Mouse (Mus musculus): ENCODE measurements around the gene Ptprg. TPM values are rescaled to one million over a fixed set of nuclear protein-coding genes. Genes with fewer than 3 reads are reported as not detected.

Ptprg gene
- polyA plus RNA-seq, 1 experiment, result 22.0 TPM

DNA sequence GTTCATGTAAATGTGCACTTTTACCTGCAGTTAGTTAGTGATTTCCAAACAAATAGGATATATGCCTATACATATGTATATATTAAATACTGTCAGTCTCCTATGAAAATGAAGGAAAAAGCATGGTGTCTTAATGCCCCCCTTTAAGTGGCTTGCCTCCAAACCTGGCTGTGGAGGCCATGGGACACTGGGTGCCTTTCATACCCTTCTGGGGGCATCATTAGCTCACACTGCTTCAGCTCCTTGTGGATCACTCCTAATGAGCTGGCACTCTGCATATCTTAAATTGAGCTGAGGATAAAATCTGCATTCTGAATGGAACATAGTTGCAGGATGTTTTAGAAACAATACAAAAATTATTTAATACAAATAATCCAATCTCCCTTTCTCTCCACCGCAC lies 136.7 kb downstream of the Ptprg start:
- H3K4me3 ChIP-seq (replicated peaks; ENCODE audit: insufficient read depth, low read depth, low read length), result no peak overlapping the region
- no peak for DNase-seq
- no peaks in the 10 kb centered on the region for H3K27me3 ChIP-seq (ENCODE audit: control insufficient read depth, insufficient read depth, low read length)
- no peak for TF ChIP-seq POLR2A (IDR thresholded peaks at IDR 0.05; ENCODE audit: borderline replicate concordance, insufficient read depth, low read length)
- no peak for TF ChIP-seq CTCF (IDR thresholded peaks at IDR 0.05; ENCODE audit: borderline replicate concordance, insufficient read depth, low read depth, low read length)
- 90% methylated on average over 1 of the region's 1 CpGs for WGBS
- H3K4me1 ChIP-seq (ENCODE audit: control insufficient read depth, insufficient read depth, low read length), result peaks cover 4% of the 10 kb centered on the region
- H3K27ac ChIP-seq (ENCODE audit: insufficient read depth, low read length), result no peak overlapping the region

DNA sequence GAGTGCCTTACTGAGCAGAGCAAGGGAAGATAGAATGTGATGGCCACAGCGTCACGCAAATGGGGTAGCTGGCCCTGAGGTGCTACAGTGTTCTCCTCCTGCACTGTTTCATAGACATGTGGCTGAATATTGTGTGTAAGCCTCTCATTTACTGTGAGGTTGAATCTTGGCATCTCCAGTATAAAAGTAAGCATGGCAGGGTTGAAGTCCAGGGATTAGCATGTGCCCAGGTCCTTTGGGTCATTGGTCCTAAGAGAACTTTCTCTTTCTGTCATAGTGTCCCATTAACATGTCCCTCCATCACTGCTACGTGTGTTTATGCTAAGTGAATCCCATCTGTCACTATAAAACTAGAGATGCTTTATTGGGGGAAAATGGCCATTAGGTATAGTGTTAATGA lies 138.2 kb downstream of the Ptprg start:
- Histone ChIP-seq H3K4me3 (replicated peaks; ENCODE audit: insufficient read depth, low read depth, low read length) (no peak overlapping the region), H3K4me1 (ENCODE audit: control insufficient read depth, insufficient read depth, low read length) (peaks cover 4% of the 10 kb centered on the region), H3K27ac (ENCODE audit: insufficient read depth, low read length) (no peak overlapping the region), H3K27me3 (ENCODE audit: control insufficient read depth, insufficient read depth, low read length) (no peaks in the 10 kb centered on the region)
- DNase-seq, result no peak
- no peak for TF ChIP-seq POLR2A (IDR thresholded peaks at IDR 0.05; ENCODE audit: borderline replicate concordance, insufficient read depth, low read length)
- TF ChIP-seq CTCF (IDR thresholded peaks at IDR 0.05; ENCODE audit: borderline replicate concordance, insufficient read depth, low read depth, low read length), result no peak
- 82% methylated on average over 3 of the region's 3 CpGs for WGBS

DNA sequence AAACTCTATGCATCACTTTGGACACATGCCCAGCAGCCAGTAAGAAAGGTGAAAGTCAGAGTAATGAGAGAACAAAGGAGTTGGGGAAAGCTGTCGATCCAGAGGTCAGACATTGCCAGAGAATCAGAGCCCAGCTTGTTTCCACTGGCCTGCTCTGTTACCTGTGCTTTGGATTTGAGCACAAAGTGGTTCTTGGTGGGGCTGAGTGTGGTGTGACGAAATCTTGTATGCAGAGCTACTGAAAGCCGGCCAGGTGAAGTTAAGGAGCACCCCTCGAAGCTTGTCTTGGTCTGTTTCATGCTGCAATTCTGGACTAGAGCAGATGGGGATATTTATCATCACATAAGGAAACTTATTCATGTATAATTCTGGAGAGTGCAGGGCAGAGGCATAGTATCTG lies 145.5 kb downstream of the Ptprg start:
- no peak overlapping the region for H3K4me3 ChIP-seq (replicated peaks; ENCODE audit: insufficient read depth, low read depth, low read length)
- DNase-seq, result no peak
- WGBS, result 76% methylated on average over 4 of the region's 4 CpGs
- H3K4me1 ChIP-seq (ENCODE audit: control insufficient read depth, insufficient read depth, low read length), result no peaks in the 10 kb centered on the region; the same call in 1 of the 2 replicates
- H3K27me3 ChIP-seq (ENCODE audit: control insufficient read depth, insufficient read depth, low read length), result no peaks in the 10 kb centered on the region
- TF ChIP-seq CTCF (IDR thresholded peaks at IDR 0.05; ENCODE audit: borderline replicate concordance, insufficient read depth, low read depth, low read length) (no peak), POLR2A (IDR thresholded peaks at IDR 0.05; ENCODE audit: borderline replicate concordance, insufficient read depth, low read length) (no peak)
- no peak overlapping the region for H3K27ac ChIP-seq (ENCODE audit: insufficient read depth, low read length)

DNA sequence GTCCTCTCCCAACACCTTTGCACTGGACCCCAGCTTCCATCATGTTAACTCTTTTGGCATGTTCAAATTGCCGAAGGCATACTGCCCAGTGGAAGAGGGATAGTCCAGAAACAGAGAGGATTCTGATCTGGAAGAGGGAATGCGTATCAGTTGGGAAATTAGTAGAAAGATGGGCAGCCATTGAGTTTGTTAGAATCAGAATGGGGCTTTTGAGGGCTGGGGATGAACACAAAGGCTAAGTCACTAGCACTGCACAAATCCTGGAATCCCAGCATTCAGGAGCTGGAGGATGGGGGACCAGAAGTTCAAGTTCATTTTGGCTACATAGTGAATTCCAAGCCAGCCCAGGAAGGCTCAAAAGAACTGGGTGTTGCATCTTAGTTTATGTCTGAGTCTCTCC lies 146.3 kb downstream of the Ptprg start:
- WGBS, result 69% methylated on average over 2 of the region's 2 CpGs
- Histone ChIP-seq H3K27ac (ENCODE audit: insufficient read depth, low read length) (no peak overlapping the region), H3K4me3 (replicated peaks; ENCODE audit: insufficient read depth, low read depth, low read length) (no peak overlapping the region), H3K4me1 (ENCODE audit: control insufficient read depth, insufficient read depth, low read length) (peaks cover under 1% of the 10 kb centered on the region; the same call in 1 of the 2 replicates), H3K27me3 (ENCODE audit: control insufficient read depth, insufficient read depth, low read length) (no peaks in the 10 kb centered on the region)
- TF ChIP-seq CTCF (IDR thresholded peaks at IDR 0.05; ENCODE audit: borderline replicate concordance, insufficient read depth, low read depth, low read length), result no peak
- no peak for TF ChIP-seq POLR2A (IDR thresholded peaks at IDR 0.05; ENCODE audit: borderline replicate concordance, insufficient read depth, low read length)
- DNase-seq, result no peak

DNA sequence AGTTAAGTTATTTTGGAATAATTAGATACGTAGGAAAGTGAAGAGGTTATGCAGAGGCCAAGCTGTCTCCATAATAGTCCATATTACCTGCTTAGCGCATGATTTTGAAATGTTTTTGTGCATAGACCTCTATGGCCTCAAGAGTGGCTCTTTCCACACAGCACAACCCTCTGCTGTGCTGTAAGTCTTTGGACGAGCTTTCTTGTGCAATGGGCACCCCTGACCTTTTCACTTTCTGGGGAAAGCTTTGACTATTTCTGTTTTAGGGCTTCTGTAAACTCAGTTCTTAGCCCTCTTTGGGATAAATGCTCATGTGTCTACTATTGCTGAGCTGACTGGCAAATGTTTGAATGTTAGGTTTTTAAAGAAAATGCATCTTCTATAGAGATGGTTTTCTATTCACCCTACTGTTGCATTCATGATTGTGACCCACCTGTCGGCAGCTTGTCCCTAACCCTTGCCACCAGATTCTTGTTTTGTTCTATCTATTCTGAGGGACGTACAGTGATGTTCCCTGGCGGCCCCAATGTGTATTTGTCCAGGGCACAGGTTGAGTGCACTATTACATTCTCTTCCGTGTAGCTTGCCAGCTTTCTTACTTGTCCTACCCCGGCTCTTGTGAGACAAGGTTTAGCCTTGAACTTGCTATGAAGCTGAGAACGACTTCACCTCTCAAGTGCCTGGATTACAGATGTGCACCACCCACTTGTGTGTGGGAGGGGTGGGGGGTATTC lies 148.4 kb downstream of the Ptprg start:
- Histone ChIP-seq H3K4me3 (replicated peaks; ENCODE audit: insufficient read depth, low read depth, low read length) (no peak overlapping the region), H3K27me3 (ENCODE audit: control insufficient read depth, insufficient read depth, low read length) (no peaks in the 10 kb centered on the region), H3K27ac (ENCODE audit: insufficient read depth, low read length) (no peak overlapping the region), H3K4me1 (ENCODE audit: control insufficient read depth, insufficient read depth, low read length) (peaks cover 3% of the 10 kb centered on the region; the same call in 1 of the 2 replicates)
- no peak for DNase-seq
- WGBS, result 94% methylated on average over 9 of the region's 9 CpGs
- TF ChIP-seq POLR2A (IDR thresholded peaks at IDR 0.05; ENCODE audit: borderline replicate concordance, insufficient read depth, low read length) (no peak), CTCF (IDR thresholded peaks at IDR 0.05; ENCODE audit: borderline replicate concordance, insufficient read depth, low read depth, low read length) (no peak)

- DNase-seq, result no peak
- TF ChIP-seq POLR2A (IDR thresholded peaks at IDR 0.05; ENCODE audit: borderline replicate concordance, insufficient read depth, low read length), result no peak
- TF ChIP-seq CTCF (IDR thresholded peaks at IDR 0.05; ENCODE audit: borderline replicate concordance, insufficient read depth, low read depth, low read length), result no peak
- no peak overlapping the region for H3K4me3 ChIP-seq (replicated peaks; ENCODE audit: insufficient read depth, low read depth, low read length)
- no peaks in the 10 kb centered on the region for H3K27me3 ChIP-seq (ENCODE audit: control insufficient read depth, insufficient read depth, low read length)
- no peak overlapping the region for H3K27ac ChIP-seq (ENCODE audit: insufficient read depth, low read length)
- WGBS, result 94% methylated on average over 11 of the region's 11 CpGs
- H3K4me1 ChIP-seq (ENCODE audit: control insufficient read depth, insufficient read depth, low read length), result peaks cover 3% of the 10 kb centered on the region; the same call in 1 of the 2 replicates
Measured at GRCm38 (mm10) chr14:11702770-11703477, 149.6 kb downstream of the Ptprg start.

GRCm38 (mm10) chr14:11704871-11705270 lies 151.5 kb downstream of the Ptprg start:
- no peaks in the 10 kb centered on the region for H3K27me3 ChIP-seq (ENCODE audit: control insufficient read depth, insufficient read depth, low read length)
- no peak overlapping the region for H3K4me3 ChIP-seq (replicated peaks; ENCODE audit: insufficient read depth, low read depth, low read length)
- 0 out of 2 replicates have a peak, but pooled peaks cover 3% of the 10 kb centered on the region for H3K4me1 ChIP-seq (ENCODE audit: control insufficient read depth, insufficient read depth, low read length)
- no peak for DNase-seq
- 45% methylated on average over 2 of the region's 2 CpGs for WGBS
- TF ChIP-seq POLR2A (IDR thresholded peaks at IDR 0.05; ENCODE audit: borderline replicate concordance, insufficient read depth, low read length), result no peak
- TF ChIP-seq CTCF (IDR thresholded peaks at IDR 0.05; ENCODE audit: borderline replicate concordance, insufficient read depth, low read depth, low read length), result no peak
- H3K27ac ChIP-seq (ENCODE audit: insufficient read depth, low read length), result no peak overlapping the region

GRCm38 (mm10) chr14:11709352-11709751 lies 156.0 kb downstream of the Ptprg start:
- no peak overlapping the region for H3K4me3 ChIP-seq (replicated peaks; ENCODE audit: insufficient read depth, low read depth, low read length)
- WGBS, result 93% methylated on average over 2 of the region's 2 CpGs
- no peak for TF ChIP-seq POLR2A (IDR thresholded peaks at IDR 0.05; ENCODE audit: borderline replicate concordance, insufficient read depth, low read length)
- no peak for TF ChIP-seq CTCF (IDR thresholded peaks at IDR 0.05; ENCODE audit: borderline replicate concordance, insufficient read depth, low read depth, low read length)
- H3K27me3 ChIP-seq (ENCODE audit: control insufficient read depth, insufficient read depth, low read length), result no peaks in the 10 kb centered on the region
- H3K4me1 ChIP-seq (ENCODE audit: control insufficient read depth, insufficient read depth, low read length), result 0 out of 2 replicates have a peak, but pooled peaks cover 3% of the 10 kb centered on the region
- no peak for DNase-seq
- no peak overlapping the region for H3K27ac ChIP-seq (ENCODE audit: insufficient read depth, low read length)

Measured in cerebellum, adult 2 months (tissue).